Mouse (Mus musculus) megakaryocyte, embryonic 14.5 days (primary cell): Measurements from ENCODE around the gene Usp30.

Experiments used
- FLI1 ChIP-seq: IDR thresholded peaks from 2 replicates; pipeline ENCODE4 v1.6.1; 2012; ENCODE audit warnings: low read length, inconsistent platforms, mixed read lengths
- GATA1 ChIP-seq: IDR thresholded peaks from 3 replicates; pipeline ENCODE4 v1.6.1; 2012; ENCODE audit warnings: mixed read lengths, low read length, inconsistent platforms, borderline replicate concordance

GRCm38 (mm10) chr5:114132841-114133240 is 67.6 kb downstream of the Usp30 start:
- TF ChIP-seq GATA1 (no peak), FLI1 (no peak)
